Comparison of ENCODE assay signal across 8 mouse cellular contexts in the genomic region with DNA sequence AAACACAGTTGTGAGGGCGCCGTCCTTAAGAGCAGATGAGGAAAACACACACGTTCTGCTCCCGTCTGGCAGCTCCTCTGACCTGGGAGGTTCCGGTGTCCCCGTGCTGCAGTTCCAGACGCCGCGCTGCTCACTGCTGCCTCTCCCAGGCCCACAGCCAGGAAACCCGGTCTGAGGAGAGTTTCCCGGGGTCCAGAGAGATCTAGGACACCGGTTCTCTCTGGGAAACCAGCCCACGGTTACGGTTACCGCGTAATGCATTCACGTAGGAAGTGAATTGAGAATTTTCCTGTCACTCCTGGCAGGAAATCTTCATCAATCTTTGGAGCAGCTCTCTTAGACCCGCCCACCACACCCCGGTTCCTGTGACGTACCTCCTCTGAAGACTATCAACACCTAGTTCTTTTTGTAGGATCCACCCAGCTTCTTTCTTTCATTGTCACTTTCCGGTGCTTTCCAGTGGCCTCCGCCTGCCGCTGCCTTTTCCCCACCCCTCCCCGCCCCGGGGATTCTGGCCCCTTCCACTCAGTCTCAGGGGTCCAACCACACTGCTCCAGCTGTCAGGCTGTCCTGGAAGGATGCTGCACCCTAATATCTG.
DNase-seq lines count a peak whose midpoint lies in the region; ATAC-seq lines count a peak whose summit lies in the region.

No protein-coding gene starts in this region.

- under 1% methylated on average over 25 of the region's 25 CpGs for WGBS in intestine, embryonic 14.5 days

- ATAC-seq in intestine, embryonic 14.5 days (replicated peaks; ENCODE audit: low FRiP score, low TSS enrichment, low read depth): peak; percentile 92
- peak; percentile 88 for ATAC-seq in megakaryocyte progenitor cell, adult 5-6 weeks (replicated peaks; ENCODE audit: poor library complexity)

- peak overlapping the region; percentile 61 for H3K9ac ChIP-seq in intestine, embryonic 14.5 days (ENCODE audit: low read length)

- no peaks in the 10 kb centered on the region for H3K4me1 ChIP-seq in intestine, embryonic 14.5 days (replicated peaks; ENCODE audit: control insufficient read depth, insufficient read depth, low read length)

- peak; percentile 9 to 34 for DNase-seq in spleen, adult 18-20 months
- no peak for DNase-seq in spleen, postnatal 4 days (ENCODE audit: low spot score in 2 of 2)
- DNase-seq in embryo, embryonic 10.5 days (ENCODE audit: low spot score): peak; percentile 88
- DNase-seq in gastrocnemius, postnatal 36 days: peak; percentile 34 to 40
- DNase-seq in intestine, embryonic 14.5 days (ENCODE audit: low spot score): peak; percentile 85
- DNase-seq in left cerebral cortex, postnatal 10 days (ENCODE audit: extremely low spot score in 1 of 2, low spot score in 2 of 2): peak; percentile 51 to 69
- peak; percentile 53 for DNase-seq in right cerebral cortex, postnatal 14 days

- intact Hi-C loops in gastrocnemius, postnatal 36 days (cut with DNase I): no loop called here
- intact Hi-C loops in left cerebral cortex, postnatal 10 days (cut with DNase I): no loop called here

- 0 out of 2 replicates have a peak, but pooled peaks cover 3% of the 10 kb centered on the region for H3K9me3 ChIP-seq in intestine, embryonic 14.5 days (ENCODE audit: control insufficient read depth, low read length)

- H3K4me2 ChIP-seq in intestine, embryonic 14.5 days (ENCODE audit: low read length): peak overlapping the region; percentile 46

- no peaks in the 10 kb centered on the region for H3K27me3 ChIP-seq in intestine, embryonic 14.5 days (replicated peaks; ENCODE audit: control insufficient read depth, insufficient read depth, low read length)

- peak overlapping the region; percentile 85 for H3K27ac ChIP-seq in intestine, embryonic 14.5 days (ENCODE audit: low read depth)

- H3K4me3 ChIP-seq in intestine, embryonic 14.5 days (ENCODE audit: low read depth, low read length): peak overlapping the region; percentile 40

- no peaks in the 10 kb centered on the region for H3K36me3 ChIP-seq in intestine, embryonic 14.5 days (ENCODE audit: control insufficient read depth, insufficient read depth, low read length)

Comparison
In these comparisons a context has a peak if more than half of its experiments do, and no peak if none do; other contexts are left out.
1. DNase-seq: peak in spleen, adult 18-20 months (2 of 2), embryo, embryonic 10.5 days (single experiment), gastrocnemius, postnatal 36 days (2 of 2), intestine, embryonic 14.5 days (single experiment), left cerebral cortex, postnatal 10 days (2 of 2) and right cerebral cortex, postnatal 14 days (single experiment); none in spleen, postnatal 4 days (0 of 2).